Mouse (Mus musculus): ENCODE measurements around the gene Plxna1. TPM values are rescaled to one million over a fixed set of nuclear protein-coding genes. Genes with fewer than 3 reads are reported as not detected.

Plxna1 gene
- polyA plus RNA-seq, 1 experiment from 2014 or later = 52.3 TPM

DNA sequence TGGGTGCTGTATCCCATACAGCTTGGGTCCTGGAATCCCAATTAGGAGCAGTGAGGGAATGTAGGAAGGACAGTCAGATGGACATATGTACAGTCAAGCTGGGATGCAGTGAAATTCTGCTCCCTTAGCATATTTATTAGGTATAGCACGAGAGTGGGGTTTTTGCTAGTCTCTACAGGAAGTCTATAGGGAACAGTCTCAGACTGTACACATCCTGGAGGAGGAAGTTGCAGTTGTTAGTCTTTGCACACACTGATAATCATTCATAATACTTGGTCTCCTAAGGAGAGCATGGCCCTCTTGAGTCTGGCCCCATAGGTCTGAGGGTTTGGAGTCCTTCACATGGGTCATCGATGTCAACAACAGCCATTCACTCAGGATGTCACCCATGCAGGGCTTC, 50.9 kb downstream of the Plxna1 start:
- H3K27ac ChIP-seq = no peak overlapping the region
- H3K4me3 ChIP-seq (replicated peaks) = no peak overlapping the region
- H3K9ac ChIP-seq = no peak overlapping the region
- peaks cover 7% of the 10 kb centered on the region for H3K36me3 ChIP-seq (replicated peaks)
- H3K9me3 ChIP-seq = peaks cover 5% of the 10 kb centered on the region; the same call in 1 of the 2 replicates
- ATAC-seq (ENCODE audit: low FRiP score) = no peak
- H3K4me2 ChIP-seq = no peak overlapping the region
- peaks cover 8% of the 10 kb centered on the region; the same call in 1 of the 2 replicates for H3K4me1 ChIP-seq
- 86% methylated on average over 2 of the region's 2 CpGs for WGBS
- 0 out of 2 replicates have a peak, but pooled peaks cover 3% of the 10 kb centered on the region for H3K27me3 ChIP-seq

DNA sequence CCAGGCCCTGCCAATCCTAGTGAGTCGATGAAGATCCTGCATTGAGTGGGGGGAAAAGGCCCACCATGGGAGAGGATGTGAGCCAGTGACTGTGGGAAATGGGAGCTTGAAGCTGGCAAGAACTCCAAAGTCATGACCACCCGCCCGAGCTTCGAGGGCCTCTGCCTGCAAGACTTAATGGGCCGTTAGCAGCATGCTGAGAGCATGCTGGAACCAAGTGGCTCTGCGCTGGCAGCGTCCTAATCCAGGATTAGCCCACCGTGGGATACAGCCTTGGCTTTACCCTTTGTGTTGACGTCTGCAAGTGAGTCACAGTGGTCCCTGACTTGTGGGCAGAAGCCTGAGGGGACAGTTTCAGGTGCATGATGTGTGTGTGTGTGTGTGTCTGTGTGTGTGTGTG, 52.2 kb downstream of the Plxna1 start:
- H3K27ac ChIP-seq = no peak overlapping the region
- no peak overlapping the region for H3K4me2 ChIP-seq
- no peak for ATAC-seq (ENCODE audit: low FRiP score)
- 32% methylated on average over 9 of the region's 9 CpGs for WGBS
- H3K9me3 ChIP-seq = peaks cover 9% of the 10 kb centered on the region; the same call in 1 of the 2 replicates
- H3K9ac ChIP-seq = no peak overlapping the region
- H3K4me1 ChIP-seq = peaks cover 8% of the 10 kb centered on the region; the same call in 1 of the 2 replicates
- H3K27me3 ChIP-seq = 0 out of 2 replicates have a peak, but pooled peaks cover 3% of the 10 kb centered on the region
- no peak overlapping the region for H3K4me3 ChIP-seq (replicated peaks)
- no peaks in the 10 kb centered on the region for H3K36me3 ChIP-seq (replicated peaks)

DNA sequence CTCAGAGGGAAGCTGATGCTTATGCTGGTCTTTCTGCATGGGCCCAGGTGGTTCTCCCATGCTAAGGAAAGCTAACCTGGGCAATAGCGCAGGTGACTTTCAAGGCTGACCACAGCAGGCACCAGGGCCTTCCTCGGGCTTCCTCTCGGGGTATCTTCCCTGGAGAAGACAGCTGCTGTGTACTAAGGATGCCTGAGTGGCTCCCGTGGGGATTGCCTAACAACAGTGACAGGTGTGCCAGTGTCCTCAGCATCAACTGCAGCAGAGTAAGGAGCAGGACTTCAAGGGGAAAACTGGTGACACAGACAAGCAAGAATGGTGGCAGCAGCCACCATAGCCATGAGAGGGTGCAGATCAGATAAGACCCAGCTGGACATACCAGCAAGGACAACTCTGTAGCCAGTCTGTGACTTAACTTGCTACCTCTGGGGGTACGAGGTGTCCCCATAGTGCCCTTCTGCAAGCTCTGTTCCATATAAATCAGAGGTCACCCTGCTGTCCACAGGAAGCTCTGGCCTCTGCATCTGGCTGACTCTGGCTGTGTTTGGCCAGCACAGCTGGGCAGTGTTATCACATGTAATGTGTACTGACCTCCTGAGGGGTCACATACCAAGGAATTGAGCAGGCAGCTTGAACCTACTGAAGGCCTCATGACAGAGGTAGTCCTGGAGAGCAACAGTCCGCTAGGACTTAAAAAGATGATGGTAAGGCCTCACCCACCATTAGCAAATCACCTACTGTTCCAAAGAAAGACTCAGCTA, 54.0 kb downstream of the Plxna1 start:
- Histone ChIP-seq H3K4me2 (no peak overlapping the region), H3K36me3 (replicated peaks) (no peaks in the 10 kb centered on the region), H3K9me3 (peaks cover 9% of the 10 kb centered on the region; the same call in 1 of the 2 replicates), H3K4me1 (peaks cover 11% of the 10 kb centered on the region; the same call in 1 of the 2 replicates), H3K9ac (no peak overlapping the region), H3K4me3 (replicated peaks) (no peak overlapping the region), H3K27ac (no peak overlapping the region), H3K27me3 (0 out of 2 replicates have a peak, but pooled peaks cover 3% of the 10 kb centered on the region)
- no peak for ATAC-seq (ENCODE audit: low FRiP score)
- 77% methylated on average over 6 of the region's 6 CpGs for WGBS

DNA sequence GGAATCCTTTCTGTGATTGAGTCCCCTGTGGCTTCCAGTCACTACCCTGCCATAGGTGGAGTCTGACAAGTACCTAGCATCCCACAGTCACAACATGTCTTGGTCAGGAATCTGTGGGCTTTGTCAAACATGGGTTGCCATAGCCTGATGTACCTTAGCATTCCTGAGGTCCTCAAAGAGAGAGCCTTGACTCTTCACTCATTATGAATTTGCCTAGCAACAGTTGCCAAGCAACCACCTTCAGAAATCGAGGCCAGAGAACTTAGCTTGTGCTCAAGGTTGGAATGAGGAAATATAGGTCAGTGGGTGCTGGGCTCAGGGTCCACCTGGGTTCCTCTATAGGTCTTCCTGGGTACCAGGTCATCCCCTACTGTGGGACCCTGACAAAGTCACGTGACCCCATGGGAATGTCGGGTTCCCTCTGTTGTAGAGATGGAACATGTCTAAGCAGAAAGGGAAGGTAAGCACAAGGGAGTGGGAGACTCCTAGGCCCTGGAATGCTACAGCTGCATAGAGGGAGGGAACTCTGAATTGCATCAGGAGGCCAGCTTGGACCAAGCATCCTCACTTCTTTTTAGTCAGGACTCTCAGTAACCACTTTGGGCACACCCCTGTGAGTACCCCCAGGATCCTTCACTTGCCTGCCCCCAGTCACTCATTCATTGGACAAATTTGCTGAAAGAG, 57.9 kb downstream of the Plxna1 start:
- Histone ChIP-seq H3K4me3 (replicated peaks) (no peak overlapping the region), H3K9me3 (peaks cover 9% of the 10 kb centered on the region; the same call in 1 of the 2 replicates), H3K4me2 (no peak overlapping the region), H3K27me3 (peaks cover 19% of the 10 kb centered on the region), H3K27ac (no peak overlapping the region), H3K36me3 (replicated peaks) (no peaks in the 10 kb centered on the region), H3K4me1 (peaks cover 4% of the 10 kb centered on the region; the same call in 1 of the 2 replicates), H3K9ac (no peak overlapping the region)
- WGBS = 68% methylated on average over 3 of the region's 3 CpGs
- no peak for ATAC-seq (ENCODE audit: low FRiP score)

DNA sequence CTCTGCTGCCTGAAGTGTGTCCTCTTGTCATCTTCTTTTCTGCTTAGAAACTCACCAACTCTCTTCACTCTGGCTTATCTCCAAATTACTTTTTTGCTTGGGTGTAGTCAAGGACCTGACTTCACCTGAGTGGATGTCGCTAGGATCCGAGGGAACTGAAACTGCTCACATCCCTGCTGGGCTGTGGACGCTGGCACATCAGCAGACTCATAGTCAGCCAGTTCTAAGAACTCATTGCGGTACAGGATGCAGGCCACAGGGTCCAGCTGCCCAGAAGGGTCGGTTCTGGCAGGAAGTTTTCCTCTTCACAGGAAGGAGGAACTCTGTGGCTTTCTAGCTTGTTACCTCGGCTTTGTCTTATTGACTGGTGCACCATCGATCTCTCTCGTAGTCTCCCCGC, 62.6 kb downstream of the Plxna1 start:
- H3K9me3 ChIP-seq = no peaks in the 10 kb centered on the region
- H3K27me3 ChIP-seq = peaks cover 39% of the 10 kb centered on the region
- peaks cover 14% of the 10 kb centered on the region for H3K4me1 ChIP-seq
- no peak overlapping the region for H3K9ac ChIP-seq
- H3K36me3 ChIP-seq (replicated peaks) = no peaks in the 10 kb centered on the region
- H3K4me3 ChIP-seq (replicated peaks) = no peak overlapping the region
- no peak overlapping the region for H3K27ac ChIP-seq
- 88% methylated on average over 9 of the region's 9 CpGs for WGBS
- no peak for ATAC-seq (ENCODE audit: low FRiP score)
- H3K4me2 ChIP-seq = no peak overlapping the region

DNA sequence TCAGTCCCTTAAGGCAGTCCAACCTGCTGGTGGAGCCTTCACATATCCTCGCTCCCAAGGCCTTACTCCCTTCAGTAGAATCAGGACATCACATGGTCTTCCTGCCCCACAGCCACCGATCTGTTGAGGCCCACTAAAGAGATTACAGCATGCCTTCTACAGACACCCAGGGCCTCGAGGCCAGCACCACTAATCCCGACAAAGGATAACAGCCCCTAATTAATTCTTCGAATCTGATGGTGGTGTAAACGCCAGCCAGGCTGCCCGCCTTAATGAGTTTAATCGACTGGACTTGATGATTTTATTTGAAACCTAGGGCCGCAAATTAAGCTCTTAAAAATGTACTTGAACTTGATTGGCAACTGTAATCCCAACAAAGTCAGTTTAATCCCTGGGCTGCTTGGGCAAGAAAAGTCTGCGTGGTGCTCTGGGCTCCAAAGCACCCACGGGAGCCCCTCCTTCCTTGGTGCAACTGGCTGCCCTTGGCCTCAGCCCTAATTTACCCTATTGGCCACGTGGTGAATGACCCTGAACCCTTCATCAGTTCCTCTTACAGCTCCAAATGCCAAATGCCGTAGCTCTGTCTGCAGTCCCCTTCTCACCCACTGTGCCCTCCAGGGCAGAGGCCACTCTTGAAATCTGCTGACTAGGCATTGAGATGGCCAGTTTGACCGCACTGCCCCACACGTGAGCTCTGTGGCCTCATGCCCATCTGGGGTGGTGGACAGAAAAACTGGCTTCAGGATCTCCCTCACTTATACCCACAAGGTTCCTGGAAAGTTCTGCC, 65.3 kb downstream of the Plxna1 start:
- H3K4me3 ChIP-seq (replicated peaks) = no peak overlapping the region
- H3K9ac ChIP-seq = no peak overlapping the region
- no peaks in the 10 kb centered on the region for H3K36me3 ChIP-seq (replicated peaks)
- 26% methylated on average over 15 of the region's 15 CpGs for WGBS
- peaks cover 10% of the 10 kb centered on the region; the same call in 1 of the 2 replicates for H3K4me1 ChIP-seq
- peaks cover 63% of the 10 kb centered on the region for H3K27me3 ChIP-seq
- peak; percentile 51; the same call in 1 of the 2 replicates for ATAC-seq (ENCODE audit: low FRiP score)
- H3K9me3 ChIP-seq = no peaks in the 10 kb centered on the region
- H3K4me2 ChIP-seq = no peak overlapping the region
- no peak overlapping the region for H3K27ac ChIP-seq

DNA sequence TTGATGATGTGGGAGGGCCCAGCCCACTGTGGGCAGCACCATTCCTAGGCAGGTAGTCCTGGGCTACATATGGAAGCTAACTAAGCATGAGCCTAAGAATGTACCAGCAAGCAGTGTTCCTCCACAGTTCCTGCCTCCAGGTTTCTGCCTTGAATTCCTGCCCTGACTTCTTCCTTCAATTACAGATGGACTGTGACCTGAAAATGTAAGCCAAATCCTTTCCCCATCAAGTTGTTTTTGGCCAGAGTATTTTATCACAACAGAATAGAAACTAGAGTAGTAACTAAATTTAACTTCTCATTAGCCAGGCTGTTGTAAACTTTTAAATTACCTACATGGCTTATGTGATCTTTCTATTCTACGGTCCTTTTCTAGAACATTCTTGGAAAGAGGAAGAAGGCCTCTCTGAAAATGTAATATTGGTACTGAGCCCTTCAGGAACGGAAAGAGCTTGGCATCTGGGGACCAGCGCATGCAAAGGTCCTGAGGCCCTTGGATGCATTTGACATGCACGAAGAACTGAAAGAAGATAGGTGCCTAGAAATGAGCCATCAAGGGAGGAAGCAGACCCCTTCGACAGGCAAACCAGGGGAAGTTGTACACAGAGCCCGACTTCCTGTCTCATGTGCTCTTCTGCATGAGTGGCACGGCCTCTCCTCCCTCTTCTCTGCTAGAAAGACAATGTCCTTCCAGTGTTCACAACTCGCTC, 66.3 kb downstream of the Plxna1 start:
- no peaks in the 10 kb centered on the region for H3K36me3 ChIP-seq (replicated peaks)
- WGBS = 88% methylated on average over 8 of the region's 8 CpGs
- no peak for ATAC-seq (ENCODE audit: low FRiP score)
- H3K4me1 ChIP-seq = peaks cover 19% of the 10 kb centered on the region
- no peak overlapping the region for H3K4me3 ChIP-seq (replicated peaks)
- no peak overlapping the region for H3K9ac ChIP-seq
- no peak overlapping the region for H3K4me2 ChIP-seq
- no peak overlapping the region for H3K27ac ChIP-seq
- no peaks in the 10 kb centered on the region for H3K9me3 ChIP-seq
- peaks cover 62% of the 10 kb centered on the region for H3K27me3 ChIP-seq

DNA sequence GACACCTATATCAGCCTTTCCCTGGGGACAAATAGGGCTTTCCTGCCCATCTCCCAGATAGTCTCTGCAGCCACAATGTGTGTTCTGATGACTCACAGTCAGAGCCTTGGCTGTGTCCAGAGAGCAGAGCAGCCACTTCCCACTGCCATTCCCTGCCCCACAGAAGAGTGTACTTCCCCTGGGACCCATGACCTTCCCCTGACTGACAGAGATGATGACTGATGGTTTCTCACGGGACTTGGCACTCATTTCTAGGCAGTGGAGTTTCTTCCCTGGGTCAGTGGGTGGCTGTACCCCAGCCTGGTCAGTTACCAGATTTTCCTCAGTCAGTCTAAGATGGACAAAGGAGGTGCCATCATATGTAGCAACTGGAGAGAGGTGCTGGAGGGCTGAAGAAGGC, 67.8 kb downstream of the Plxna1 start:
- 79% methylated on average over 1 of the region's 1 CpGs for WGBS
- Histone ChIP-seq H3K4me2 (no peak overlapping the region), H3K27ac (no peak overlapping the region), H3K4me3 (replicated peaks) (no peak overlapping the region), H3K9ac (no peak overlapping the region), H3K4me1 (peaks cover 23% of the 10 kb centered on the region), H3K27me3 (peaks cover 47% of the 10 kb centered on the region), H3K36me3 (replicated peaks) (no peaks in the 10 kb centered on the region), H3K9me3 (no peaks in the 10 kb centered on the region)
- ATAC-seq (ENCODE audit: low FRiP score) = no peak

DNA sequence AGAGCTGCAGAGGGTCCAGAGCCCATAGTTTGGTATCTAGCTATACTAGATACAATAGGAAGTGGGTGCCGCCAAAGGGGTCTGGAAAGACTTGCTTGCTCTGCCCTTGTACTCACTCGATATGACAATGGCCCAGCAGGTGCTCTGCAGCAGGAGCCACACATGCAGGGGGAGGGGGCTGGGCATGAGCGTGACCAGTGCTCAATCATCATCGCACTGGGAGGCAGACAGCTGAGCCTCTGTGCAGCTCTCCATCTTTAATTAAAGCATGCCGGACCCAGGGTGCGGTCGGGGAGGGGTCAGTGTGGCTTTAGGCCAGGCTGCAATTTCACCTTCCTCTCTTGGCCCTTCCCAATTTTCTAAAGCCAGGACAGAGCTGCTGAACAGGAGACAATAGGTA, 70.9 kb downstream of the Plxna1 start:
- Histone ChIP-seq H3K36me3 (replicated peaks) (no peaks in the 10 kb centered on the region), H3K27ac (peak overlapping the region; percentile 10; the same call in 1 of the 2 replicates), H3K9ac (no peak overlapping the region), H3K4me3 (replicated peaks) (no peak overlapping the region), H3K27me3 (peaks cover 32% of the 10 kb centered on the region), H3K4me1 (peaks cover 23% of the 10 kb centered on the region), H3K9me3 (no peaks in the 10 kb centered on the region), H3K4me2 (no peak overlapping the region)
- WGBS = 12% methylated on average over 7 of the region's 7 CpGs
- peak; percentile 62; the same call in 1 of the 2 replicates for ATAC-seq (ENCODE audit: low FRiP score)

DNA sequence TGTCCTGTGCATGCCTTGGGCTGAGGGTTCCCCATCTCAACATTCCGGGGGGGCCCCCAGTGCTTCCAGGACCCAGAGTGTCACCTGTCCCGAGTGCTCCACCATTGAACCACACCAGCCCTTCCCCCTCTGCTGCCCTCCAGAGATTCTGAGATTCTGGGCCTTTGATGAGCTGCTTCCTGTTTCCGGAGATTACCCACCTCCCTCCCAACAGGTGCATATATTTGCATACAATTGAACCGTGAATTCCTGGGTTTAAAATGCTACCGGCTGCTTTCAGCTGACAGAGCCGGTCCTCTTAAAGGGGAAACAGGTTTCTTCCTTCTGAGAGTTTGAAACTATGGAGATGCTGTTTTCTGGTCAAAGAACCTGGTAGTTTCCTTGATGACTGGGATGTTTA, 74.3 kb downstream of the Plxna1 start:
- 35% methylated on average over 6 of the region's 6 CpGs for WGBS
- Histone ChIP-seq H3K27me3 (peaks cover 14% of the 10 kb centered on the region), H3K36me3 (replicated peaks) (no peaks in the 10 kb centered on the region), H3K9me3 (peaks cover 3% of the 10 kb centered on the region; the same call in 1 of the 2 replicates), H3K4me2 (no peak overlapping the region), H3K9ac (no peak overlapping the region), H3K4me3 (replicated peaks) (no peak overlapping the region), H3K27ac (no peak overlapping the region), H3K4me1 (peaks cover 30% of the 10 kb centered on the region)
- ATAC-seq (ENCODE audit: low FRiP score) = no peak

DNA sequence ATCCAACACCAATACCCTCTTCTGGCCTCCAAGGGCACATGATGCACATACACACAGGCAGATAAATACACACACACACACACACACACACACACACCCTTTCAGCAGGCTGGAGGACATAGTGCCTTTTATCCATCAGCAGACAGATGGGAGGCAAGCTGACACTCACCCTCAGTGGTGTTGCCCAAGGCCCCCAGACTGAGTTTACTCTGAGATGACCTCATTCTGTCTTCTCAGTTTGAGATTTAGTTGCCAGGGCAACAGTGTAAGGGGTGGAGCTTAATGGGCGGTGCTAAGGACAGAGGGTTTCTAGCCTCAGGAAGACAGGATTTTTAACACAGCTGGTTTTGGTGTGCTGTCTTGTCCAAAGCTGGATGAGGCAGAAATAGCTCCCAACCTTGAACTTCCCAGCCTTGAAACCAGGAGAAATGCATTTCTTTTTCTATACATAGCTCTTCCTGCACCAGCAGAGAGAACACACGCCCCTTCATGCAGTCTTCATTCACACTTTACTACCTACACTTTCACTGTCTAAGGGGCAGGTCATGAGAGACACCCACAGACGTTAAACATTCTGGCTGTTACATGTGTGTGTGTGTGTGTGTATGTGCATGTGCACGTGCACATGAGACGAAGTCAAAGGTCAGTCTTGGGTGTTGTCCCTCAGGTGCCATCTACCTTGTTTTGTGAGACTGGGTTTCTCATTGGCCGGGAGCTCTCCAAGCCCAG, 75.6 kb downstream of the Plxna1 start:
- Histone ChIP-seq H3K27ac (peak overlapping the region; percentile 42; the same call in 1 of the 2 replicates), H3K9me3 (peaks cover 5% of the 10 kb centered on the region; the same call in 1 of the 2 replicates), H3K27me3 (peaks cover 1% of the 10 kb centered on the region; the same call in 1 of the 2 replicates), H3K4me1 (peaks cover 29% of the 10 kb centered on the region), H3K36me3 (replicated peaks) (no peaks in the 10 kb centered on the region), H3K4me3 (replicated peaks) (no peak overlapping the region), H3K9ac (no peak overlapping the region), H3K4me2 (no peak overlapping the region)
- ATAC-seq (ENCODE audit: low FRiP score) = peak; percentile 85
- WGBS = 57% methylated on average over 6 of the region's 6 CpGs
